Mouse (Mus musculus) midbrain, embryonic 14.5 days (tissue): ENCODE data around the gene Wdr5. TPM values are rescaled to one million over a fixed set of nuclear protein-coding genes. Genes with fewer than 3 reads are reported as not detected.
A peak's percentile ranks its signal among the peaks of the same experiment; 100 is the strongest.
"Not testable (repeated sequence)": the region's sequence is repeated elsewhere in the genome, so short reads cannot be mapped to it uniquely, and the experiment has no call there.

ENCODE experiments used
- ATAC-seq: fragments of 200-750 bp; cut with Nextera tagmentation; 2 replicates; pipeline ENCODE4 v1.8.0; 2017; ENCODE audit warnings: moderate number of reproducible peaks, moderate library complexity; ENCODE audit not compliant: low FRiP score, low TSS enrichment
- DNase-seq: peaks from one replicate; pipeline ENCODE4 v3.0.0-alpha.2; 2015
- H3K27ac ChIP-seq: fragments of 300-500 bp; sonication (generic); replicated peaks from 2 replicates; pipeline ENCODE4 v1.5.1; 2014; ENCODE audit warnings: mild to moderate bottlenecking, low read depth, low read length, moderate library complexity
- H3K27me3 ChIP-seq: fragments of 300-500 bp; sonication (generic); 2 replicates; pipeline ENCODE4 v1.6.1; 2014; ENCODE audit warnings: low read length, control low read depth, mixed read lengths; ENCODE audit not compliant: control insufficient read depth, insufficient read depth
- H3K36me3 ChIP-seq: fragments of 300-500 bp; sonication (generic); 2 replicates; pipeline ENCODE4 v1.6.1; 2014; ENCODE audit warnings: low read length, control low read depth; ENCODE audit not compliant: control insufficient read depth, insufficient read depth
- H3K4me1 ChIP-seq: fragments of 300-500 bp; sonication (generic); 2 replicates; pipeline ENCODE4 v1.6.1; 2014; ENCODE audit warnings: mild to moderate bottlenecking, antibody characterized with exemption, low read length, control low read depth; ENCODE audit not compliant: control insufficient read depth, insufficient read depth
- H3K4me2 ChIP-seq: fragments of 300-500 bp; sonication (generic); 2 replicates; pipeline ENCODE4 v1.6.1; 2014; ENCODE audit warnings: mild to moderate bottlenecking, low read length, moderate library complexity
- H3K4me3 ChIP-seq: fragments of 300-500 bp; sonication (generic); replicated peaks from 2 replicates; pipeline ENCODE4 v1.5.1; 2014; ENCODE audit warnings: low read depth, low read length
- H3K9ac ChIP-seq: fragments of 300-500 bp; sonication (generic); replicated peaks from 2 replicates; pipeline ENCODE4 v1.6.1; 2014; ENCODE audit warnings: mild to moderate bottlenecking, low read length, moderate library complexity
- H3K9me3 ChIP-seq: fragments of 300-500 bp; sonication (generic); 2 replicates; pipeline ENCODE4 v1.6.1; 2016; ENCODE audit warnings: low read length, control low read depth, mixed read lengths; ENCODE audit not compliant: control insufficient read depth
- WGBS: fragments of 180-500 bp; shearing (Covaris S2); extraction: QIAGEN DNeasy Blood & Tissue Kit; methylation state at CpG from one replicate; pipeline ENCODE4 v1.1.7; 2014; 5-methylcytosine and 5-hydroxymethylcytosine counted together
- polyA plus RNA-seq: library from polyadenylated mRNA; unstranded; fragments of >200 nt; fragmentation: Nextera tagmentation; extraction: Ambion mirVana; gene quantifications from 2 replicates; pipeline ENCODE4 v1.2.1, GENCODE M21; 2014

The Wdr5 gene
- polyA plus RNA-seq, 1 experiment from 2014 or later, result 44.2 TPM

DNA sequence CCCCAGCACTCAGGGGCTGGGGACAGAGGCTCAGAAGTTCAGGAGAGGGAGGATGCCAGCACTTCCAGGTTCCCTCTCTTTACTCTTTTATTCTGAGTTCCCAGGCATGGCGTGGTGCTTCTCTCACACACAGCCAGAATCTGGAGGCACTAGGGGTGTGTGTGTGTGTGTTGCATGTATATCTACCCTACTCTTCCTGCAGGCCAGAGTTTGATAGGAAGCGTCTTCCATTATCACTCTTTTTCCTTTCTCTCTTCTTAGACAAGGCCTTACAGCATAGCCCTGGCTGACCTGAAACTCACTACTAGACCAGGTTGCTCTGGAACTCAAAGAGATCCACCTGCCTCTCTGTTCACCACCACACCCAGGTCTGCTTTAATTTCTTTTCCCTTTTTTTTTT, 24.0 kb upstream of the Wdr5 start:
- no peaks in the 10 kb centered on the region for H3K36me3 ChIP-seq
- no peak overlapping the region for H3K9ac ChIP-seq
- WGBS, result 85% methylated on average over 2 of the region's 2 CpGs
- H3K4me3 ChIP-seq, result no peak overlapping the region
- ATAC-seq (no peak), DNase-seq (no peak)
- H3K4me1 ChIP-seq, result no peaks in the 10 kb centered on the region
- H3K27me3 ChIP-seq, result no peaks in the 10 kb centered on the region
- H3K9me3 ChIP-seq, result no peaks in the 10 kb centered on the region
- H3K4me2 ChIP-seq, result no peak overlapping the region
- H3K27ac ChIP-seq, result no peak overlapping the region

- H3K9me3 ChIP-seq, result no peaks in the 10 kb centered on the region
- WGBS, result 98% methylated on average over 3 of the region's 3 CpGs
- no peak for ATAC-seq
- DNase-seq, result no peak
- H3K36me3 ChIP-seq, result no peaks in the 10 kb centered on the region
- no peak overlapping the region for H3K4me3 ChIP-seq
- no peaks in the 10 kb centered on the region for H3K4me1 ChIP-seq
- no peaks in the 10 kb centered on the region for H3K27me3 ChIP-seq
- no peak overlapping the region for H3K9ac ChIP-seq
- H3K4me2 ChIP-seq, result no peak overlapping the region
- no peak overlapping the region for H3K27ac ChIP-seq
These were observed 21.0 kb upstream of the Wdr5 start for GRCm38 (mm10) chr2:27493971-27494370.

GRCm38 (mm10) chr2:27496391-27497028, 18.4 kb upstream of the Wdr5 start:
- peak overlapping the region; percentile 53 for H3K9ac ChIP-seq
- DNase-seq (peak; percentile 75), ATAC-seq (no peak)
- no peaks in the 10 kb centered on the region for H3K27me3 ChIP-seq
- H3K4me3 ChIP-seq, result peak overlapping the region; percentile 27
- H3K4me2 ChIP-seq, result peak overlapping the region; percentile 58
- H3K9me3 ChIP-seq, result no peaks in the 10 kb centered on the region
- H3K36me3 ChIP-seq, result no peaks in the 10 kb centered on the region
- H3K4me1 ChIP-seq, result no peaks in the 10 kb centered on the region
- WGBS, result 19% methylated on average over 23 of the region's 23 CpGs
- H3K27ac ChIP-seq, result no peak overlapping the region

GRCm38 (mm10) chr2:27504113-27504885, 10.7 kb upstream of the Wdr5 start:
- no peak overlapping the region for H3K4me3 ChIP-seq
- WGBS, result 71% methylated on average over 7 of the region's 7 CpGs
- no peaks in the 10 kb centered on the region for H3K36me3 ChIP-seq
- H3K9me3 ChIP-seq, result no peaks in the 10 kb centered on the region
- H3K27me3 ChIP-seq, result no peaks in the 10 kb centered on the region
- no peak for DNase-seq
- no peak overlapping the region for H3K4me2 ChIP-seq
- ATAC-seq, result no peak
- no peak overlapping the region for H3K9ac ChIP-seq
- no peaks in the 10 kb centered on the region for H3K4me1 ChIP-seq
- H3K27ac ChIP-seq, result no peak overlapping the region

- H3K27me3 ChIP-seq, result no peaks in the 10 kb centered on the region
- H3K9me3 ChIP-seq, result no peaks in the 10 kb centered on the region
- H3K4me2 ChIP-seq, result no peak overlapping the region
- ATAC-seq (no peak), DNase-seq (no peak)
- WGBS, result 15% methylated on average over 6 of the region's 6 CpGs
- H3K27ac ChIP-seq, result no peak overlapping the region
- no peak overlapping the region for H3K4me3 ChIP-seq
- no peaks in the 10 kb centered on the region for H3K36me3 ChIP-seq
- H3K4me1 ChIP-seq, result no peaks in the 10 kb centered on the region
- no peak overlapping the region for H3K9ac ChIP-seq
These were observed 9.4 kb upstream of the Wdr5 start for GRCm38 (mm10) chr2:27505539-27505938.

GRCm38 (mm10) chr2:27506658-27507057, 8.3 kb upstream of the Wdr5 start:
- H3K9ac ChIP-seq, H3K36me3 ChIP-seq, H3K4me1 ChIP-seq, H3K4me3 ChIP-seq, DNase-seq, ATAC-seq, H3K27ac ChIP-seq, H3K27me3 ChIP-seq, H3K9me3 ChIP-seq, H3K4me2 ChIP-seq: not testable (repeated sequence)
- 71% methylated on average over 4 of the region's 4 CpGs for WGBS

DNA sequence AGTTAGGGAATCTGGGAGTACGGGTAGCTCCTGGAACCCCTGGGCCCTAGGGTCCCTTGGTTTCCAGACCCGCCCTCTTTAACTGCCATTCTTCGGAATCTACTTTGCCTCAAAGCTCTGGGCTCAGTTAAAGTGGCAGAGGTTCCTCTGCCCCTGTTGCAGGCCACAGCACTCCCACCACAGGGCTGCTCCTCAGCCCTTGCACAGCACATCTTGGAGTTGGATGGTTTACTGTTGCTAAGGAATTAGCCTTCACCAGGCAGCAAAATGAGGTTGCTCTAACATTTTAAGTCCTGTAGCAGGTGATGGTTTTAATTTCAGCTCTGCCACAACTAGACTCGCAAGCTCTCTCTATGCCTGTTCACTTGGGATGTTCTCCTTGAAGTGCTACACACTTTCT, 7.4 kb upstream of the Wdr5 start, which contains the start of gene Brd3:
Gene Brd3 (minus strand): TSS at position 101 of the 400 bp plus-strand sequence.
- no peak within 1 kb of the TSS for H3K27ac ChIP-seq
- H3K27me3 ChIP-seq, result no peaks in the 10 kb centered on the region
- DNase-seq, result no peak
- no peak within 1 kb of the TSS for H3K4me2 ChIP-seq
- no peaks in the 10 kb centered on the region for H3K9me3 ChIP-seq
- 65% methylated on average over 4 of the region's 4 CpGs for WGBS
- no peaks in the 10 kb centered on the region for H3K4me1 ChIP-seq
- no peaks in the 10 kb centered on the region for H3K36me3 ChIP-seq
- no peak within 1 kb of the TSS for H3K4me3 ChIP-seq
- no peak for ATAC-seq
- no peak within 1 kb of the TSS for H3K9ac ChIP-seq

DNA sequence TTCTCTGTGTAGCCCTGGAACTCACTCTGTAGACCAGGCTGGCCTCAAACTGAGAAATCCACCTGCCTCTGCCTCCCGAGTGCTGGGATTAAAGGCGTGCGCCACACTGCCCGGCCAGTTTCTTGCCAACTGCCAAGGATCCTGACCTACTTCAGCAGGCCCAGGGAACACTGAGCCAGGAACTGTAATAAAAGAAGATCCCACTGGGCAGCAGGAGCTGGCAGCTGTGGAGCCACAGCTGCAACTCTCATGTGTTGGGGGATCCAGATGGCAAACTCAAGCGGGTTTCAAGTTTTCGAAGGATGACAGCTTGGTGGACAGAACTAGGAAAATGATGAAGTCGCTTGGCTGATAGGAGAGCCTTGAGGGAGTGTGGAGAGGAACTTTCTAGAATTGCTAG, 4.3 kb upstream of the Wdr5 start:
- no peaks in the 10 kb centered on the region for H3K9me3 ChIP-seq
- no peak overlapping the region for H3K9ac ChIP-seq

DNA sequence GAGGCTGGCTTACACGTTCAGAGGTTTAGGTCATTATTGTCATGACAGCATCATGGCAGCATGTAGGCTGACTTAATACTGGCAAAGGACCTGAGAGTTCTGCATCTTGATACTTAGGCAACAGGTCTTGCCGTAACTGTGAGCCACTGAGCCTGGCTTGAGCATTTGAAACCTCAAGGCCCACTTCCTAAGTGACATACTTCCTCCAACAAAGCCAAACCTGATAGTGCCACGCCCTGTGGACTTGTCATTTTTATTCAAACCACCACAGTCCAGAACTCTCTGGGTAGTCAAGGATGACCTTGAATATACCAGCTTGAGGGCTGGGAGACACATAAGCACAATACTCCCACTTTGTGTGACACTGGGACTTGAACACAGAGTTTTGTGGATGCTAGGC, 2.0 kb upstream of the Wdr5 start:
- H3K9ac ChIP-seq, result no peak overlapping the region
- no peaks in the 10 kb centered on the region for H3K27me3 ChIP-seq
- H3K36me3 ChIP-seq, result no peaks in the 10 kb centered on the region
- H3K4me3 ChIP-seq, result no peak overlapping the region
- DNase-seq, result no peak
- H3K9me3 ChIP-seq, result no peaks in the 10 kb centered on the region
- WGBS, result 94% methylated on average over 3 of the region's 3 CpGs
- no peak overlapping the region for H3K4me2 ChIP-seq
- peaks cover 23% of the 10 kb centered on the region for H3K4me1 ChIP-seq
- no peak for ATAC-seq
- no peak overlapping the region for H3K27ac ChIP-seq

More for the DNA sequence above, 4.3 kb upstream of the Wdr5 start:
- no peak overlapping the region for H3K27ac ChIP-seq
- peaks cover 9% of the 10 kb centered on the region for H3K4me1 ChIP-seq
- no peak for DNase-seq
- ATAC-seq, result no peak
- H3K4me3 ChIP-seq, result no peak overlapping the region
- H3K27me3 ChIP-seq, result no peaks in the 10 kb centered on the region
- H3K36me3 ChIP-seq, result no peaks in the 10 kb centered on the region
- no peak overlapping the region for H3K4me2 ChIP-seq
- WGBS, result 93% methylated on average over 7 of the region's 7 CpGs
